Mouse (Mus musculus) lung, postnatal 0 days (tissue): ENCODE data around the gene Asxl1. TPM values are rescaled to one million over a fixed set of nuclear protein-coding genes. Genes with fewer than 3 reads are reported as not detected.

Experiments used
- ATAC-seq: fragments of 200-750 bp; cut with Nextera tagmentation; 2 replicates; pipeline ENCODE4 v1.8.0; 2017; ENCODE audit warnings: moderate library complexity
- DNase-seq: peaks from one replicate; pipeline ENCODE4 v3.0.0-alpha.2; 2016; ENCODE audit warnings: low spot score
- H3K27ac ChIP-seq: fragments of 300-500 bp; sonication (generic); 2 replicates; pipeline ENCODE4 v1.5.1; 2014; ENCODE audit warnings: antibody characterized with exemption, mild to moderate bottlenecking, low read length, mixed read lengths
- H3K27me3 ChIP-seq: fragments of 300-500 bp; sonication (generic); replicated peaks from 2 replicates; pipeline ENCODE4 v1.6.1; 2014; ENCODE audit warnings: low read length, mixed read lengths; ENCODE audit not compliant: insufficient read depth
- H3K36me3 ChIP-seq: fragments of 300-500 bp; sonication (generic); 2 replicates; pipeline ENCODE4 v1.6.1; 2014; ENCODE audit warnings: low read length, mixed read lengths; ENCODE audit not compliant: insufficient read depth
- H3K4me1 ChIP-seq: fragments of 300-500 bp; sonication (generic); 2 replicates; pipeline ENCODE4 v1.6.1; 2014; ENCODE audit warnings: antibody characterized with exemption, low read depth, low read length, mixed read lengths; ENCODE audit not compliant: insufficient read depth
- H3K4me2 ChIP-seq: fragments of 300-500 bp; sonication (generic); replicated peaks from 2 replicates; pipeline ENCODE4 v1.6.1; 2014; ENCODE audit warnings: low read depth, mild to moderate bottlenecking, low read length, moderate library complexity, mixed read lengths
- H3K4me3 ChIP-seq: fragments of 300-500 bp; sonication (generic); 2 replicates; pipeline ENCODE4 v1.5.1; 2014; ENCODE audit warnings: low read depth, low read length
- H3K9ac ChIP-seq: fragments of 300-500 bp; sonication (generic); replicated peaks from 2 replicates; pipeline ENCODE4 v1.6.1; 2014; ENCODE audit warnings: low read depth, mild to moderate bottlenecking
- H3K9me3 ChIP-seq: fragments of 300-500 bp; sonication (generic); 2 replicates; pipeline ENCODE4 v1.6.1; 2016; ENCODE audit warnings: low read length, mixed read lengths
- CTCF ChIP-seq: IDR thresholded peaks from 2 replicates; pipeline ENCODE4 v1.5.1; 2016; ENCODE audit warnings: antibody characterized with exemption, mild to moderate bottlenecking
- EP300 ChIP-seq: IDR thresholded peaks from 2 replicates; pipeline ENCODE4 v1.6.1; 2016; ENCODE audit warnings: antibody characterized with exemption, mild to moderate bottlenecking, control low read depth
- WGBS: fragments of 180-500 bp; shearing (Covaris S2); extraction: QIAGEN DNeasy Blood & Tissue Kit; methylation state at CpG from one replicate; pipeline ENCODE4 v1.1.7; 2014; 5-methylcytosine and 5-hydroxymethylcytosine counted together
- polyA plus RNA-seq: library from polyadenylated mRNA; unstranded; fragments of >200 nt; fragmentation: Nextera tagmentation; extraction: Ambion mirVana; gene quantifications from 2 replicates; pipeline ENCODE4 v1.2.1, GENCODE M21; 2015

Asxl1 gene
- polyA plus RNA-seq, 1 experiment from 2014 or later, result 10.3 TPM

- peaks cover 6% of the 10 kb centered on the region; the same call in 1 of the 2 replicates for H3K4me1 ChIP-seq
- peaks cover 18% of the 10 kb centered on the region; the same call in 1 of the 2 replicates for H3K36me3 ChIP-seq
- 76% methylated on average over 3 of the region's 3 CpGs for WGBS
- no peak overlapping the region for H3K27ac ChIP-seq
- no peaks in the 10 kb centered on the region for H3K27me3 ChIP-seq
- no peak overlapping the region for H3K4me3 ChIP-seq
- TF ChIP-seq CTCF (no peak), EP300 (no peak)
- no peak for ATAC-seq
- no peak overlapping the region for H3K9ac ChIP-seq
- H3K9me3 ChIP-seq, result no peaks in the 10 kb centered on the region
- no peak for DNase-seq
- no peak overlapping the region for H3K4me2 ChIP-seq
These were observed 63.3 kb downstream of the Asxl1 start for GRCm38 (mm10) chr2:153408971-153409370.

GRCm38 (mm10) chr2:153411557-153411956, 65.9 kb downstream of the Asxl1 start:
- WGBS, result 69% methylated on average over 9 of the region's 9 CpGs
- no peak for TF ChIP-seq EP300
- TF ChIP-seq CTCF, result no peak
- Histone ChIP-seq H3K4me2 (no peak overlapping the region), H3K36me3 (peaks cover 27% of the 10 kb centered on the region), H3K27me3 (no peaks in the 10 kb centered on the region), H3K9ac (no peak overlapping the region), H3K27ac (no peak overlapping the region), H3K4me3 (no peak overlapping the region), H3K4me1 (no peaks in the 10 kb centered on the region), H3K9me3 (no peaks in the 10 kb centered on the region)
- DNase-seq (no peak), ATAC-seq (no peak)

- TF ChIP-seq CTCF (peak; percentile 30), EP300 (no peak)
- no peak overlapping the region for H3K4me2 ChIP-seq
These were observed 66.9 kb downstream of the Asxl1 start for GRCm38 (mm10) chr2:153412563-153412962.

GRCm38 (mm10) chr2:153414607-153415006, 69.0 kb downstream of the Asxl1 start:
- 17% methylated on average over 2 of the region's 2 CpGs for WGBS
- no peak for DNase-seq
- peaks cover 53% of the 10 kb centered on the region for H3K36me3 ChIP-seq

More at GRCm38 (mm10) chr2:153412563-153412962, 66.9 kb downstream of the Asxl1 start:
- no peak for DNase-seq
- no peak overlapping the region for H3K4me3 ChIP-seq
- H3K27ac ChIP-seq, result no peak overlapping the region
- peaks cover 37% of the 10 kb centered on the region for H3K36me3 ChIP-seq
- WGBS, result 65% methylated on average over 6 of the region's 6 CpGs
- no peaks in the 10 kb centered on the region for H3K4me1 ChIP-seq
- no peaks in the 10 kb centered on the region for H3K9me3 ChIP-seq
- ATAC-seq, result no peak
- no peak overlapping the region for H3K9ac ChIP-seq
- H3K27me3 ChIP-seq, result no peaks in the 10 kb centered on the region

GRCm38 (mm10) chr2:153417841-153418240, 72.2 kb downstream of the Asxl1 start:
- DNase-seq, result no peak
- WGBS, result 93% methylated on average over 12 of the region's 12 CpGs
- H3K4me1 ChIP-seq, result peaks cover 3% of the 10 kb centered on the region; the same call in 1 of the 2 replicates

More at GRCm38 (mm10) chr2:153414607-153415006, 69.0 kb downstream of the Asxl1 start:
- no peak overlapping the region for H3K4me2 ChIP-seq
- no peaks in the 10 kb centered on the region for H3K9me3 ChIP-seq
- no peaks in the 10 kb centered on the region for H3K4me1 ChIP-seq
- TF ChIP-seq CTCF (peak; percentile 64), EP300 (no peak)
- H3K9ac ChIP-seq, result no peak overlapping the region
- no peak overlapping the region for H3K27ac ChIP-seq
- no peak overlapping the region for H3K4me3 ChIP-seq
- peak; percentile 37; the same call in 1 of the 2 replicates for ATAC-seq
- no peaks in the 10 kb centered on the region for H3K27me3 ChIP-seq

GRCm38 (mm10) chr2:153418381-153418780, 72.8 kb downstream of the Asxl1 start:
- no peak for TF ChIP-seq CTCF
- no peak for TF ChIP-seq EP300
- H3K27me3 ChIP-seq, result no peaks in the 10 kb centered on the region
- H3K27ac ChIP-seq, result no peak overlapping the region
- no peaks in the 10 kb centered on the region for H3K9me3 ChIP-seq
- peaks cover 7% of the 10 kb centered on the region; the same call in 1 of the 2 replicates for H3K4me1 ChIP-seq
- H3K9ac ChIP-seq, result no peak overlapping the region
- H3K4me2 ChIP-seq, result no peak overlapping the region
- ATAC-seq, result no peak
- DNase-seq, result no peak
- H3K4me3 ChIP-seq, result no peak overlapping the region
- peaks cover 43% of the 10 kb centered on the region for H3K36me3 ChIP-seq
- 100% methylated on average over 1 of the region's 1 CpGs for WGBS

More at GRCm38 (mm10) chr2:153417841-153418240, 72.2 kb downstream of the Asxl1 start:
- no peak overlapping the region for H3K4me3 ChIP-seq
- no peak overlapping the region for H3K27ac ChIP-seq
- peaks cover 44% of the 10 kb centered on the region for H3K36me3 ChIP-seq
- ATAC-seq, result no peak
- H3K9ac ChIP-seq, result no peak overlapping the region
- no peaks in the 10 kb centered on the region for H3K9me3 ChIP-seq
- no peak overlapping the region for H3K4me2 ChIP-seq
- no peaks in the 10 kb centered on the region for H3K27me3 ChIP-seq
- TF ChIP-seq CTCF (no peak), EP300 (no peak)

- no peak overlapping the region for H3K4me2 ChIP-seq
- ATAC-seq, result no peak
- peaks cover 18% of the 10 kb centered on the region for H3K4me1 ChIP-seq
- H3K27me3 ChIP-seq, result no peaks in the 10 kb centered on the region
- no peaks in the 10 kb centered on the region for H3K9me3 ChIP-seq
- DNase-seq, result no peak
- H3K9ac ChIP-seq, result no peak overlapping the region
- no peak overlapping the region for H3K27ac ChIP-seq
- peaks cover 30% of the 10 kb centered on the region for H3K36me3 ChIP-seq
- H3K4me3 ChIP-seq, result no peak overlapping the region
- TF ChIP-seq CTCF, result peak; percentile 60
- TF ChIP-seq EP300, result no peak
These were observed 75.6 kb downstream of the Asxl1 start for GRCm38 (mm10) chr2:153421233-153421632.
